Mouse (Mus musculus): Measurements from ENCODE around the gene Cyb5r3.

The Cyb5r3 gene

GRCm38 (mm10) chr15:83106426-83106825 lies 66.0 kb downstream of the Cyb5r3 start:
- ATAC-seq (ENCODE audit: low TSS enrichment), result no peak

All from frontal cortex, adult (tissue).